8 mouse cellular contexts compared by ENCODE assay signal in genomic region chr13:41606081-41607000, GRCm38 (mm10). TPM values are rescaled to one million over a fixed set of nuclear protein-coding genes. Genes with fewer than 3 reads are reported as not detected.
DNase-seq lines count a peak whose midpoint lies in the region; ATAC-seq and TF ChIP-seq lines count a peak whose summit lies in the region.

No protein-coding gene starts in this region.

- peak overlapping the region; percentile 79 for H3K27ac ChIP-seq in limb, embryonic 14.5 days (replicated peaks; ENCODE audit: low read depth, low read length)
- H3K27ac ChIP-seq in stomach, embryonic 16.5 days (ENCODE audit: low read length): peak overlapping the region; percentile 83

- peak; percentile 56 to 66 for DNase-seq in spleen, adult 18-20 months
- DNase-seq in spleen, adult 12 weeks (ENCODE audit: low spot score): no peak
- peak; percentile 66 to 68 for DNase-seq in cerebellum, postnatal 36 days
- peak; percentile 43 to 45 for DNase-seq in gastrocnemius, adult 8-10 months (ENCODE audit: low spot score in 2 of 2)
- peak; percentile 18 for DNase-seq in limb, embryonic 14.5 days (ENCODE audit: low spot score)

- no peaks in the 10 kb centered on the region for H3K36me3 ChIP-seq in limb, embryonic 14.5 days (ENCODE audit: control insufficient read depth, insufficient read depth, low read length)
- no peaks in the 10 kb centered on the region for H3K36me3 ChIP-seq in myocyte (ENCODE audit: control insufficient read depth, insufficient read depth)
- H3K36me3 ChIP-seq in stomach, embryonic 16.5 days (ENCODE audit: control insufficient read depth, insufficient read depth, low read length): no peaks in the 10 kb centered on the region

- H3ac ChIP-seq in myocyte (ENCODE audit: control insufficient read depth, insufficient read length): peak overlapping the region; percentile 75

- H3K9ac ChIP-seq in limb, embryonic 14.5 days (ENCODE audit: low read depth, low read length, severe bottlenecking): peak overlapping the region; percentile 85
- H3K9ac ChIP-seq in stomach, embryonic 16.5 days (ENCODE audit: low read length): peak overlapping the region; percentile 86

- 7% methylated on average over 26 of the region's 67 CpGs for WGBS in limb, embryonic 14.5 days
- 1% methylated on average over 66 of the region's 67 CpGs for WGBS in stomach, embryonic 16.5 days

- peak overlapping the region; percentile 71 for H3K4me2 ChIP-seq in limb, embryonic 14.5 days (replicated peaks; ENCODE audit: low read depth, low read length, severe bottlenecking)
- H3K4me2 ChIP-seq in myocyte (ENCODE audit: low read depth): peak overlapping the region; percentile 93
- H3K4me2 ChIP-seq in stomach, embryonic 16.5 days (ENCODE audit: low read depth, low read length): peak overlapping the region; percentile 71

- H3K9me3 ChIP-seq in limb, embryonic 14.5 days (ENCODE audit: control insufficient read depth, low read length): no peaks in the 10 kb centered on the region
- H3K9me3 ChIP-seq in stomach, embryonic 16.5 days (replicated peaks; ENCODE audit: control insufficient read depth, low read length): no peaks in the 10 kb centered on the region

- ATAC-seq in inflammation-experienced regulatory T-cells, adult 6 months: peak; percentile 29
- ATAC-seq in limb, embryonic 14.5 days (ENCODE audit: low FRiP score, low read depth): no peak
- ATAC-seq in stomach, embryonic 16.5 days (ENCODE audit: insufficient read depth, low FRiP score): peak; percentile 20

- peaks cover 24% of the 10 kb centered on the region for H3K79me2 ChIP-seq in myocyte (ENCODE audit: control insufficient read depth, insufficient read depth)

- 0 out of 2 replicates have a peak, but pooled peaks cover 6% of the 10 kb centered on the region for H3K4me1 ChIP-seq in limb, embryonic 14.5 days (ENCODE audit: control insufficient read depth, insufficient read depth, low read length)
- H3K4me1 ChIP-seq in stomach, embryonic 16.5 days (ENCODE audit: control insufficient read depth, insufficient read depth, low read length): peaks cover 4% of the 10 kb centered on the region; the same call in 1 of the 2 replicates

- peak overlapping the region; percentile 90 for H3K4me3 ChIP-seq in limb, embryonic 14.5 days (replicated peaks; ENCODE audit: low read length)
- H3K4me3 ChIP-seq in myocyte: peak overlapping the region; percentile 38
- peak overlapping the region; percentile 86 for H3K4me3 ChIP-seq in stomach, embryonic 16.5 days (replicated peaks; ENCODE audit: low read length)

- H3K27me3 ChIP-seq in limb, embryonic 14.5 days (ENCODE audit: control insufficient read depth, insufficient read depth, low read length): no peaks in the 10 kb centered on the region
- H3K27me3 ChIP-seq in myocyte (ENCODE audit: control insufficient read depth, insufficient read depth, insufficient read length): no peaks in the 10 kb centered on the region
- no peaks in the 10 kb centered on the region for H3K27me3 ChIP-seq in stomach, embryonic 16.5 days (ENCODE audit: control insufficient read depth, insufficient read depth, low read length)

- TF ChIP-seq POLR2A in limb, embryonic 14.5 days (IDR thresholded peaks at IDR 0.05; ENCODE audit: borderline replicate concordance, extremely low read depth, insufficient read depth, insufficient read length): no peak
- no peak for TF ChIP-seq POLR2A in myocyte (IDR thresholded peaks at IDR 0.05; ENCODE audit: insufficient read length, low read depth)

TF ChIP-seq in myocyte, 11 proteins besides CTCF, POLR2A, EP300 and RAD21:
- TF ChIP-seq E2F4 (IDR thresholded peaks at IDR 0.05; ENCODE audit: insufficient read depth) (no peak), MYOG (IDR thresholded peaks at IDR 0.05; ENCODE audit: control insufficient read depth in 1 of 3, insufficient read depth in 1 of 3, insufficient read length in 2 of 3, low read depth in 2 of 3) (no peak), POLR2AphosphoS2 (IDR thresholded peaks at IDR 0.05; ENCODE audit: insufficient read length, low read depth) (no peak), USF1 (IDR thresholded peaks at IDR 0.05; ENCODE audit: low read depth) (no peak), SRF (IDR thresholded peaks at IDR 0.05; ENCODE audit: control insufficient read depth, insufficient read length, low read depth) (no peak), TCF3 (IDR thresholded peaks at IDR 0.05; ENCODE audit: insufficient read length, low read depth) (no peak), MYOD1 (IDR thresholded peaks at IDR 0.05; ENCODE audit: control insufficient read depth in 1 of 3, insufficient read length in 2 of 3, low read depth in 2 of 3) (no peak), MAX (IDR thresholded peaks at IDR 0.05; ENCODE audit: low read depth) (no peak), TCF12 (IDR thresholded peaks at IDR 0.05; ENCODE audit: insufficient read depth, poor library complexity, severe bottlenecking) (no peak), CEBPB (IDR thresholded peaks at IDR 0.05; ENCODE audit: insufficient read depth, poor library complexity, severe bottlenecking) (no peak), REST (IDR thresholded peaks at IDR 0.05; ENCODE audit: insufficient read depth, insufficient read length) (no peak)

RNA-seq across cellular contexts. Expression of gene Tmem170b, which starts 0.6 kb away (rescaled TPM):
- 10 to 100 TPM; 32.3 to 40.8 (median 32.4) TPM for total RNA-seq in gastrocnemius, adult 8-10 months (2022)
- polyA plus RNA-seq in inflammation-experienced regulatory T-cells, adult 6 months (2017; shearing (Covaris generic)): 10 to 100 TPM in 2 of 3 experiments, 1 to 10 TPM in 1; 8.4 to 13.6 (median 11.5) TPM
- 4.4 and 4.7 TPM in 2 replicates for polyA plus RNA-seq in limb, embryonic 14.5 days (2012; rRNA removed)
- polyA plus RNA-seq in limb, embryonic 14.5 days (2014; fragmentation: Nextera tagmentation; extraction: Ambion mirVana): 15.1 and 15.7 TPM in 2 replicates
- polyA plus RNA-seq in myocyte (2012; fragmentation: generic; extraction: Trizol): 1.1 TPM
- 9.4 and 10.1 TPM in 2 replicates for polyA plus RNA-seq in stomach, embryonic 16.5 days (2015; fragmentation: Nextera tagmentation; extraction: Ambion mirVana)

Comparison
In these comparisons a context has a peak if more than half of its experiments do, and no peak if none do; other contexts are left out.
1. H3K4me3 ChIP-seq: peak in every context shown above with its lines; median percentile 90 in limb, embryonic 14.5 days; 86 in stomach, embryonic 16.5 days; 38 in myocyte.